Mouse (Mus musculus) midbrain, postnatal 0 days (tissue): ENCODE results near the gene Prkd3. TPM values are rescaled to one million over a fixed set of nuclear protein-coding genes. Genes with fewer than 3 reads are reported as not detected.

ENCODE experiments used
- ATAC-seq: fragments of 200-750 bp; cut with Nextera tagmentation; 2 replicates; pipeline ENCODE4 v1.8.0; 2017; ENCODE audit warnings: moderate number of reproducible peaks, mild to moderate bottlenecking, moderate TSS enrichment, moderate library complexity; ENCODE audit not compliant: low FRiP score
- DNase-seq: peaks from one replicate; pipeline ENCODE4 v3.0.0-alpha.2; 2015; ENCODE audit warnings: low spot score
- H3K27ac ChIP-seq: fragments of 300-500 bp; sonication (generic); 2 replicates; pipeline ENCODE4 v1.5.1; 2014; ENCODE audit warnings: low read depth, mild to moderate bottlenecking, low read length, mixed read lengths
- H3K27me3 ChIP-seq: fragments of 300-500 bp; sonication (generic); 2 replicates; pipeline ENCODE4 v1.6.1; 2014; ENCODE audit warnings: low read length, control low read depth, mixed read lengths; ENCODE audit not compliant: insufficient read depth
- H3K36me3 ChIP-seq: fragments of 300-500 bp; sonication (generic); 2 replicates; pipeline ENCODE4 v1.6.1; 2014; ENCODE audit warnings: low read length, control low read depth, mixed read lengths; ENCODE audit not compliant: insufficient read depth
- H3K4me1 ChIP-seq: fragments of 300-500 bp; sonication (generic); 2 replicates; pipeline ENCODE4 v1.6.1; 2014; ENCODE audit warnings: mild to moderate bottlenecking, control low read depth, antibody characterized with exemption, low read length, mixed read lengths; ENCODE audit not compliant: insufficient read depth
- H3K4me2 ChIP-seq: fragments of 300-500 bp; sonication (generic); 2 replicates; pipeline ENCODE4 v1.6.1; 2014; ENCODE audit warnings: low read depth, mild to moderate bottlenecking, low read length, mixed read lengths; ENCODE audit not compliant: poor library complexity, severe bottlenecking
- H3K4me3 ChIP-seq: fragments of 300-500 bp; sonication (generic); 2 replicates; pipeline ENCODE4 v1.5.1; 2014; ENCODE audit warnings: low read depth, mild to moderate bottlenecking, low read length, moderate library complexity
- H3K9ac ChIP-seq: fragments of 300-500 bp; sonication (generic); replicated peaks from 2 replicates; pipeline ENCODE4 v1.6.1; 2014; ENCODE audit warnings: mild to moderate bottlenecking, low read length, moderate library complexity, mixed read lengths; ENCODE audit not compliant: poor library complexity, severe bottlenecking
- H3K9me3 ChIP-seq: fragments of 300-500 bp; sonication (generic); 2 replicates; pipeline ENCODE4 v1.6.1; 2016; ENCODE audit warnings: low read length, control low read depth
- CTCF ChIP-seq: IDR thresholded peaks from 2 replicates; pipeline ENCODE4 v1.5.1; 2016; ENCODE audit warnings: antibody characterized with exemption, mild to moderate bottlenecking
- WGBS: fragments of 180-500 bp; shearing (Covaris S2); extraction: QIAGEN DNeasy Blood & Tissue Kit; methylation state at CpG from one replicate; pipeline ENCODE4 v1.1.7; 2014; 5-methylcytosine and 5-hydroxymethylcytosine counted together
- polyA plus RNA-seq: library from polyadenylated mRNA; unstranded; fragments of >200 nt; fragmentation: Nextera tagmentation; extraction: Ambion mirVana; gene quantifications from 2 replicates; pipeline ENCODE4 v1.2.1, GENCODE M21; 2015
- total RNA-seq: library from RNA; depleted of rRNA; stranded (reverse); fragments of >200 nt; gene quantifications from 2 replicates; pipeline ENCODE4 v1.2.3, GENCODE M21; 2014

The Prkd3 gene
- total and polyA plus RNA-seq, 2 experiments from 2014 or later = 5.9 to 20.1 TPM

GRCm38 (mm10) chr17:79058271-79058670 lies 37.7 kb upstream of the Prkd3 start:
- Histone ChIP-seq H3K4me2 (no peak overlapping the region), H3K27me3 (no peaks in the 10 kb centered on the region), H3K4me1 (peaks cover 1% of the 10 kb centered on the region; the same call in 1 of the 2 replicates), H3K4me3 (no peak overlapping the region), H3K27ac (no peak overlapping the region), H3K36me3 (no peaks in the 10 kb centered on the region), H3K9me3 (no peaks in the 10 kb centered on the region), H3K9ac (no peak overlapping the region)
- DNase-seq (peak; percentile 42), ATAC-seq (no peak; the same call in 1 of the 2 replicates)
- no peak for TF ChIP-seq CTCF
- WGBS = 66% methylated on average over 6 of the region's 6 CpGs

DNA sequence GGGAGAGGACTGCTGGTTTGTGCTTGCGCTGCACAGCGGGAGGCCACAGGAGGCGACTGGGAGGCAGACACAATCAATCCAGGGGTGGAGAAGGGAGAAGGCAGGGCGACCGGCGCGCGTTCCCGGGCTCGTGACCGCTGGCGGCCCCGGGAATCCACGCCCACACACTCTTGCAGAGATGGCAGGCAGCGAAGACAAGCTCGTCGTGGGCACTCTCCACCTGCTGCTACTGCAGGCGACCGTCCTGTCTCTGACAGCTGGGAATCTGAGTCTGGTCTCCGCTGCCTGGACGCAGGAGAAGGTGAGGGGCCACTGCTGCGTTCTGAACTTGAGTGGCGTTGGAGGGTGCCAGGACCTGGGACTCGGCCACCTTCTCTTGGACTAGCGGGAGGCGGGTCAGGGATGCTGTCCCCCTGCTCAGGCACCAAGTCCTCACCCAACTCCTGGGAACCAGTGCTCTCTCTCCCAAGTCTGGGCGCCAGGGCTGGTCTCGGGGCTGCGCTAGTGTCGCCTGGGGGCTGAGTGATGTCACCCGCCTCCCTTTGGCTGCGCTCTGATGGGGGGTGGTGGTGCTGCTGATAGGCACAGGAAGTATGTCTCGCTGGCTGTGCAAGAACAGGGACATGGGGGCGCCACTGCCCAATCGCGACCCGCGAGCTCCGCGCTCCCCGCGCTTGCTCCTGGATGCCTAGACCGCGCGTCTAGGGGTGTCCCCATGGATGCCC lies 31.6 kb upstream of the Prkd3 start:
- under 1% methylated on average over 45 of the region's 45 CpGs for WGBS
- peak; percentile 49 for TF ChIP-seq CTCF
- H3K4me1 ChIP-seq = peaks cover 6% of the 10 kb centered on the region; the same call in 1 of the 2 replicates
- no peaks in the 10 kb centered on the region for H3K36me3 ChIP-seq
- ATAC-seq = peak; percentile 95
- peak; percentile 77 for DNase-seq
- H3K27me3 ChIP-seq = no peaks in the 10 kb centered on the region
- no peaks in the 10 kb centered on the region for H3K9me3 ChIP-seq
- peak overlapping the region; percentile 79 for H3K27ac ChIP-seq
- peak overlapping the region; percentile 80 for H3K4me2 ChIP-seq
- peak overlapping the region; percentile 71 for H3K4me3 ChIP-seq
- peak overlapping the region; percentile 79 for H3K9ac ChIP-seq

- H3K9me3 ChIP-seq = no peaks in the 10 kb centered on the region
- H3K4me3 ChIP-seq = peak within 1 kb of the TSS; percentile 71
- no peak for DNase-seq
- 71% methylated on average over 4 of the region's 4 CpGs for WGBS
- peak; percentile 8; the same call in 1 of the 2 replicates for TF ChIP-seq CTCF
- peak within 1 kb of the TSS; percentile 79 for H3K9ac ChIP-seq
- H3K27me3 ChIP-seq = no peaks in the 10 kb centered on the region
- H3K36me3 ChIP-seq = no peaks in the 10 kb centered on the region
- H3K4me1 ChIP-seq = peaks cover 6% of the 10 kb centered on the region; the same call in 1 of the 2 replicates
- H3K27ac ChIP-seq = peak within 1 kb of the TSS; percentile 79
- H3K4me2 ChIP-seq = peak within 1 kb of the TSS; percentile 80
- no peak for ATAC-seq
Measured at GRCm38 (mm10) chr17:79051606-79052005, 31.0 kb upstream of the Prkd3 start, which contains the start of gene Qpct. Qpct (plus strand) TSS chr17:79051906.

DNA sequence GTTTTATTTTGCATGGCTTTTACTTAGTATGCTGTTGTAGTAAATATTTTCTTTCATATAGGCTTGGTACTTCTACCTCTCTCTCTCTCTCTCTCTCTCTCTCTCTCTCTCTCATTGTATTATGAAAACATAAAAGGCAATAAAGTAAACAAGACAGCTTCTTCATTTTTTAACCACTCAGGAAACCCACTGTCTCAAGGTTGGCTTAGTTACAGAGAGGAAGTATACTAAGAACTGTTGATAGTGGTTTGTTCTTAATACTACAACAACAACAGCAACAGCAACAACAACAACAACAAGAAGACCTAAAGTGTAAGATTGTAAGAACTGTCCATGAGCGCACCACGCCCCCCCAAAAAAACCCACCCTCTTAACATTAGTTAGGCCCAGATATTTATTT lies 23.1 kb upstream of the Prkd3 start:
- Histone ChIP-seq H3K4me2 (no peak overlapping the region), H3K4me3 (no peak overlapping the region), H3K4me1 (no peaks in the 10 kb centered on the region), H3K27me3 (no peaks in the 10 kb centered on the region), H3K9me3 (no peaks in the 10 kb centered on the region), H3K9ac (no peak overlapping the region), H3K36me3 (no peaks in the 10 kb centered on the region), H3K27ac (no peak overlapping the region)
- no peak for ATAC-seq
- DNase-seq = no peak
- no peak for TF ChIP-seq CTCF
- 94% methylated on average over 2 of the region's 2 CpGs for WGBS

- Histone ChIP-seq H3K27ac (no peak overlapping the region), H3K4me3 (no peak overlapping the region), H3K36me3 (no peaks in the 10 kb centered on the region), H3K4me2 (no peak overlapping the region), H3K9me3 (no peaks in the 10 kb centered on the region), H3K27me3 (no peaks in the 10 kb centered on the region), H3K4me1 (no peaks in the 10 kb centered on the region), H3K9ac (no peak overlapping the region)
- TF ChIP-seq CTCF = no peak
- ATAC-seq (no peak), DNase-seq (no peak)
Measured at GRCm38 (mm10) chr17:79039660-79040059, 19.0 kb upstream of the Prkd3 start.

GRCm38 (mm10) chr17:79032782-79033181 lies 12.2 kb upstream of the Prkd3 start:
- WGBS = 84% methylated on average over 4 of the region's 4 CpGs
- Histone ChIP-seq H3K9ac (no peak overlapping the region), H3K4me1 (no peaks in the 10 kb centered on the region), H3K4me3 (no peak overlapping the region), H3K27me3 (no peaks in the 10 kb centered on the region), H3K9me3 (no peaks in the 10 kb centered on the region), H3K36me3 (no peaks in the 10 kb centered on the region), H3K4me2 (no peak overlapping the region), H3K27ac (no peak overlapping the region)
- DNase-seq = no peak
- TF ChIP-seq CTCF = no peak
- no peak for ATAC-seq
